Mouse (Mus musculus): ENCODE data around the gene P4ha1. TPM values are rescaled to one million over a fixed set of nuclear protein-coding genes. Genes with fewer than 3 reads are reported as not detected.
"Not testable (repeated sequence)": the region's sequence is repeated elsewhere in the genome, so short reads cannot be mapped to it uniquely, and the experiment has no call there.

Gene P4ha1
- total RNA-seq (2022) = 10 to 100 TPM; 32.5 to 73.9 (median 37.1) TPM

GRCm38 (mm10) chr10:59323100-59323487 lies at the start of gene P4ha1:
TSS of gene P4ha1 (plus strand) at chr10:59323296.
- DNase-seq = peak; percentile 99

- no peak for DNase-seq
Observed at GRCm38 (mm10) chr10:59275745-59276144, 47.4 kb upstream of the P4ha1 start.

GRCm38 (mm10) chr10:59277116-59277515 lies 46.0 kb upstream of the P4ha1 start:
- DNase-seq = no peak

- no peak for DNase-seq
Observed at GRCm38 (mm10) chr10:59277729-59278475, 45.2 kb upstream of the P4ha1 start.

- DNase-seq = no peak
Observed at GRCm38 (mm10) chr10:59283164-59283563, 39.9 kb upstream of the P4ha1 start.

GRCm38 (mm10) chr10:59283749-59284148 lies 39.3 kb upstream of the P4ha1 start:
- DNase-seq = no peak

GRCm38 (mm10) chr10:59285530-59285929 lies 37.6 kb upstream of the P4ha1 start:
- no peak for DNase-seq

- DNase-seq = no peak
Observed at GRCm38 (mm10) chr10:59287251-59287650, 35.8 kb upstream of the P4ha1 start.

GRCm38 (mm10) chr10:59287662-59288061 lies 35.4 kb upstream of the P4ha1 start:
- no peak for DNase-seq

- no peak for DNase-seq
Observed at GRCm38 (mm10) chr10:59289062-59289461, 34.0 kb upstream of the P4ha1 start.

GRCm38 (mm10) chr10:59291536-59291935 lies 31.6 kb upstream of the P4ha1 start:
- no peak for DNase-seq

GRCm38 (mm10) chr10:59292079-59292478 lies 31.0 kb upstream of the P4ha1 start:
- no peak for DNase-seq

GRCm38 (mm10) chr10:59292558-59292957 lies 30.5 kb upstream of the P4ha1 start:
- peak; percentile 69 for DNase-seq

GRCm38 (mm10) chr10:59295241-59295811 lies 27.8 kb upstream of the P4ha1 start:
- DNase-seq = no peak

- peak; percentile 51 for DNase-seq
Observed at GRCm38 (mm10) chr10:59296261-59296660, 26.8 kb upstream of the P4ha1 start.

- not testable (repeated sequence) for DNase-seq
Observed at GRCm38 (mm10) chr10:59302671-59303070, 20.4 kb upstream of the P4ha1 start.

GRCm38 (mm10) chr10:59308993-59309715 lies 13.9 kb upstream of the P4ha1 start:
- DNase-seq = no peak

- DNase-seq = no peak
Observed at GRCm38 (mm10) chr10:59310124-59310523, 13.0 kb upstream of the P4ha1 start.

- no peak for DNase-seq
Observed at GRCm38 (mm10) chr10:59310691-59311457, 12.2 kb upstream of the P4ha1 start.

- no peak for DNase-seq
Observed at GRCm38 (mm10) chr10:59311881-59312280, 11.2 kb upstream of the P4ha1 start.

GRCm38 (mm10) chr10:59321112-59321511 lies 2.0 kb upstream of the P4ha1 start:
- DNase-seq = no peak

GRCm38 (mm10) chr10:59322271-59322670 lies 825 bp upstream of the P4ha1 start:
- DNase-seq = no peak

All from adrenal gland, adult 8-10 months (tissue).